Mouse (Mus musculus) liver, embryonic 14.5 days (tissue): ENCODE results near the gene Adh6b.

ENCODE experiments used
- CTCF ChIP-seq: IDR thresholded peaks from 2 replicates; pipeline ENCODE4 v1.5.1; 2016; ENCODE audit warnings: antibody characterized with exemption, low read depth, control low read depth
- EP300 ChIP-seq: IDR thresholded peaks from 2 replicates; pipeline ENCODE4 v1.6.1; 2016; ENCODE audit warnings: antibody characterized with exemption, low read depth

DNA sequence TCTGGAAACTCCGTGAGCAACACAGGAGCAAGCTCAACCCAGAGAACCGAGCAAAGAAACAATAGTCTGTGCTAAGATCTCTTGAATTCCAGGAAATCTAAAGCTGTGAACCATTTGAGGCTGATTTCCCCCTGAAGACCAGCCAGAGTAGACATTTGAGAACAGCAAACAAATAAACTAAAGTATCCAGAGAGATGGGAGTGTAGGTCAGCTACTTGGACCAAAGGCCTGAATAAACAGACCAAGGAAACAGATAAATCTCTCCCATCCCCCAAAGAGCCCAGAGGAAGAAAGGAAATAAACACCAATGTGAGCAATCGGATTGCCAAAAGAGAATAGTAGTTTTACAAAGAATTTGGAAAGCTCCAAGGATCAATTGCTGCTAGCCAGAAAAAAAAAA is 5.5 kb downstream of the Adh6b start:
- no peak for TF ChIP-seq CTCF
- no peak for TF ChIP-seq EP300
